Mouse (Mus musculus): ENCODE measurements around the gene Slc22a5. TPM values are rescaled to one million over a fixed set of nuclear protein-coding genes. Genes with fewer than 3 reads are reported as not detected.

Slc22a5 gene
- polyA plus RNA-seq, 1 experiment from 2014 or later, result 14.1 TPM

GRCm38 (mm10) chr11:53825409-53825808 lies 66.1 kb downstream of the Slc22a5 start:
- ATAC-seq (replicated peaks; ENCODE audit: low FRiP score), result no peak
- 84% methylated on average over 4 of the region's 4 CpGs for WGBS
- Histone ChIP-seq H3K4me3 (replicated peaks) (no peak overlapping the region), H3K27ac (no peak overlapping the region), H3K27me3 (no peaks in the 10 kb centered on the region), H3K9ac (no peak overlapping the region), H3K4me2 (no peak overlapping the region), H3K9me3 (replicated peaks) (no peaks in the 10 kb centered on the region), H3K36me3 (no peaks in the 10 kb centered on the region), H3K4me1 (peaks cover 4% of the 10 kb centered on the region; the same call in 1 of the 2 replicates)

- Histone ChIP-seq H3K27ac (no peak overlapping the region), H3K4me2 (no peak overlapping the region), H3K9me3 (replicated peaks) (no peaks in the 10 kb centered on the region), H3K4me3 (replicated peaks) (no peak overlapping the region), H3K9ac (no peak overlapping the region), H3K4me1 (peaks cover 7% of the 10 kb centered on the region), H3K27me3 (no peaks in the 10 kb centered on the region), H3K36me3 (no peaks in the 10 kb centered on the region)
- WGBS, result 88% methylated on average over 3 of the region's 3 CpGs
- no peak for ATAC-seq (replicated peaks; ENCODE audit: low FRiP score)
These were observed 69.5 kb downstream of the Slc22a5 start for GRCm38 (mm10) chr11:53821945-53822338.

- H3K9ac ChIP-seq, result no peak overlapping the region
- H3K36me3 ChIP-seq, result no peaks in the 10 kb centered on the region
- no peak overlapping the region for H3K27ac ChIP-seq
- H3K4me1 ChIP-seq, result peaks cover 7% of the 10 kb centered on the region
- H3K9me3 ChIP-seq (replicated peaks), result no peaks in the 10 kb centered on the region
- no peak overlapping the region for H3K4me2 ChIP-seq
- H3K4me3 ChIP-seq (replicated peaks), result no peak overlapping the region
- ATAC-seq (replicated peaks; ENCODE audit: low FRiP score), result no peak
- no peaks in the 10 kb centered on the region for H3K27me3 ChIP-seq
- 80% methylated on average over 11 of the region's 11 CpGs for WGBS
These were observed 70.1 kb downstream of the Slc22a5 start for GRCm38 (mm10) chr11:53821230-53821944.

GRCm38 (mm10) chr11:53820516-53821170 lies 70.8 kb downstream of the Slc22a5 start:
- WGBS, result 84% methylated on average over 13 of the region's 13 CpGs
- Histone ChIP-seq H3K4me3 (replicated peaks) (no peak overlapping the region), H3K9me3 (replicated peaks) (no peaks in the 10 kb centered on the region), H3K4me2 (no peak overlapping the region), H3K9ac (no peak overlapping the region), H3K36me3 (no peaks in the 10 kb centered on the region), H3K27me3 (no peaks in the 10 kb centered on the region), H3K27ac (no peak overlapping the region), H3K4me1 (peaks cover 7% of the 10 kb centered on the region)
- no peak for ATAC-seq (replicated peaks; ENCODE audit: low FRiP score)

GRCm38 (mm10) chr11:53819511-53819910 lies 71.9 kb downstream of the Slc22a5 start:
- no peak overlapping the region for H3K9ac ChIP-seq
- WGBS, result 94% methylated on average over 6 of the region's 6 CpGs
- H3K4me2 ChIP-seq, result no peak overlapping the region
- H3K9me3 ChIP-seq (replicated peaks), result no peaks in the 10 kb centered on the region
- H3K4me3 ChIP-seq (replicated peaks), result no peak overlapping the region
- H3K4me1 ChIP-seq, result peaks cover 7% of the 10 kb centered on the region
- no peak overlapping the region for H3K27ac ChIP-seq
- no peaks in the 10 kb centered on the region for H3K36me3 ChIP-seq
- ATAC-seq (replicated peaks; ENCODE audit: low FRiP score), result 0 out of 2 replicates have a peak, but pooled peaks have one; percentile 25
- H3K27me3 ChIP-seq, result no peaks in the 10 kb centered on the region

- H3K4me1 ChIP-seq, result peaks cover 7% of the 10 kb centered on the region
- no peak overlapping the region for H3K4me2 ChIP-seq
- no peak for ATAC-seq (replicated peaks; ENCODE audit: low FRiP score)
- no peak overlapping the region for H3K4me3 ChIP-seq (replicated peaks)
- H3K9me3 ChIP-seq (replicated peaks), result no peaks in the 10 kb centered on the region
- 47% methylated on average over 6 of the region's 6 CpGs for WGBS
- no peak overlapping the region for H3K9ac ChIP-seq
- H3K36me3 ChIP-seq, result no peaks in the 10 kb centered on the region
- H3K27ac ChIP-seq, result no peak overlapping the region
- no peaks in the 10 kb centered on the region for H3K27me3 ChIP-seq
These were observed 72.7 kb downstream of the Slc22a5 start for GRCm38 (mm10) chr11:53818794-53819193.

GRCm38 (mm10) chr11:53816841-53817375 lies 74.6 kb downstream of the Slc22a5 start:
- Histone ChIP-seq H3K4me2 (no peak overlapping the region), H3K27me3 (no peaks in the 10 kb centered on the region), H3K4me1 (peaks cover 6% of the 10 kb centered on the region), H3K27ac (no peak overlapping the region), H3K9ac (no peak overlapping the region), H3K9me3 (replicated peaks) (no peaks in the 10 kb centered on the region), H3K4me3 (replicated peaks) (no peak overlapping the region), H3K36me3 (no peaks in the 10 kb centered on the region)
- ATAC-seq (replicated peaks; ENCODE audit: low FRiP score), result no peak
- 93% methylated on average over 5 of the region's 5 CpGs for WGBS

- no peaks in the 10 kb centered on the region for H3K36me3 ChIP-seq
- WGBS, result 56% methylated on average over 3 of the region's 3 CpGs
- H3K4me1 ChIP-seq, result peaks cover 3% of the 10 kb centered on the region
- no peak for ATAC-seq (replicated peaks; ENCODE audit: low FRiP score)
- no peaks in the 10 kb centered on the region for H3K27me3 ChIP-seq
- H3K9ac ChIP-seq, result no peak overlapping the region
- H3K9me3 ChIP-seq (replicated peaks), result no peaks in the 10 kb centered on the region
- no peak overlapping the region for H3K27ac ChIP-seq
- H3K4me2 ChIP-seq, result no peak overlapping the region
- H3K4me3 ChIP-seq (replicated peaks), result no peak overlapping the region
These were observed 76.7 kb downstream of the Slc22a5 start for GRCm38 (mm10) chr11:53814810-53815209.

Other genes starting within 250 kb of the Slc22a5 start
- gene Rad50, start 184.3 kb downstream of the Slc22a5 start, polyA plus RNA-seq (2015; fragmentation: Nextera tagmentation; extraction: Ambion mirVana), result 27.2 and 27.7 TPM in 2 replicates
- not detected in 2 replicates for gene Il5, start 170.9 kb downstream of the Slc22a5 start, polyA plus RNA-seq (2015; fragmentation: Nextera tagmentation; extraction: Ambion mirVana)
- gene Irf1, start 121.6 kb downstream of the Slc22a5 start, polyA plus RNA-seq (2015; fragmentation: Nextera tagmentation; extraction: Ambion mirVana), result 12.6 and 15.3 TPM in 2 replicates
- gene Gm17334, start 118.5 kb downstream of the Slc22a5 start, polyA plus RNA-seq (2015; fragmentation: Nextera tagmentation; extraction: Ambion mirVana), result 0.23 TPM in 1 of 2 replicates, not detected in the other
- 1.3 and 1.6 TPM in 2 replicates for gene Gm12216, start 32.4 kb downstream of the Slc22a5 start, polyA plus RNA-seq (2015; fragmentation: Nextera tagmentation; extraction: Ambion mirVana)
- 3.9 and 5.6 TPM in 2 replicates for gene Slc22a21, start 88.7 kb upstream of the Slc22a5 start, polyA plus RNA-seq (2015; fragmentation: Nextera tagmentation; extraction: Ambion mirVana)
- 1.4 and 1.9 TPM in 2 replicates for gene Slc22a4, start 136.4 kb upstream of the Slc22a5 start, polyA plus RNA-seq (2015; fragmentation: Nextera tagmentation; extraction: Ambion mirVana)
- gene Pdlim4, start 177.4 kb upstream of the Slc22a5 start, polyA plus RNA-seq (2015; fragmentation: Nextera tagmentation; extraction: Ambion mirVana), result 47.1 and 53.2 TPM in 2 replicates
- 36.6 and 44.5 TPM in 2 replicates for gene P4ha2, start 208.4 kb upstream of the Slc22a5 start, polyA plus RNA-seq (2015; fragmentation: Nextera tagmentation; extraction: Ambion mirVana)